Mouse (Mus musculus) ovary, postnatal 36 days (tissue): Measurements from ENCODE around the gene Cela2a.

ENCODE experiments used
- DNase-seq: peaks from one replicate; pipeline ENCODE4 v3.0.0; 2022; ENCODE audit warnings: low spot score, mixed read lengths

Cela2a gene

GRCm38 (mm10) chr4:141766668-141767352 lies 59.1 kb downstream of the Cela2a start:
- DNase-seq = peak; percentile 56

GRCm38 (mm10) chr4:141766316-141766667 lies 59.7 kb downstream of the Cela2a start:
- no peak for DNase-seq

- no peak for DNase-seq
Measured at GRCm38 (mm10) chr4:141765008-141765407, 61.0 kb downstream of the Cela2a start.
